Mouse (Mus musculus): ENCODE measurements around the gene Car9. TPM values are rescaled to one million over a fixed set of nuclear protein-coding genes. Genes with fewer than 3 reads are reported as not detected.
"Not testable (repeated sequence)": the region's sequence is repeated elsewhere in the genome, so short reads cannot be mapped to it uniquely, and the experiment has no call there.

Gene Car9
- polyA plus RNA-seq, 1 experiment, result 0.61 TPM

DNA sequence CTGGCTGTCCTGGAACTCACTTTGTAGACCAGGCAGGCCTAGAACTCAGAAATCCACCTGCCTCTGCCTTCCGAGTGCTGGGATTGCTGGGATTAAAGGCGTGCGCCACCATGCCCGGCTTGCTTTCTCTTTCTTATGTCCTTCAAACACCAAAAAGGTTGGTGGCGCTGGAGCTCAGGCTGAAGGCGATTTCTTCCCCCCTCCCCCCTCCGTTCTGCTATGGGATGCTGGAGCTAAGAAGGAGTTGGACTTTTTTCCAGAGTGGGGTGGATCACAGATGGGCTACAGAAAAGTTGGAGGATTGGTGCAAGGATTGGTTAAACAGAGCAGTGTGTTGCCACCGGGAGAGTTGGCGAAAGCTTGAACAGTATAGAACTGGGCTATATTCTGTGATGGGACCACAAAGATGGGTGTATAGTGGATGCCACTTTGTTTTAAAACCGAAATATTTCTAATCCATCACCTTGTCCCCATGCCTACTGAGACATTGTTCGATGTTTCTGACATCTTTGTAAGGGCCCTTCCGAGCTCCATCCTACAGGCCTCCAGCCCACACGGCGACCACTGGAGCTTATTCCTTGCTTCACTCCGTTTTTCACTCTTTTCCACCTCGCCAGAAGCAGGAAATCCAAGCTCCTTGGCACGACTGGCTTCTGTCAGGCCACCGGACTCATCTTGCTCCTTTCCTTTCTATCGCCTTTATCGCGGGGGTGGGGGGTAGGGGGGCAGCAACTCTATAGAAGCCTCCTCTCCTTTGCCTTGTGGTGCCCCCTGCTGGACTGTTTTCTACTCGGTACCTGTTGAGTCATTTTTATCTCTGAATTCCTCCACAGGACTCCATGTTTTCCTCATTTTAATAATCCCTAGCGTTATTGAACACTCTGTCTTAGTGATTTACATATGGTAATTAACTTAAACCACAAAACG is 27.6 kb upstream of the Car9 start:
- Histone ChIP-seq H3K4me1 (ENCODE audit: control insufficient read depth, insufficient read depth, low read length) (no peaks in the 10 kb centered on the region), H3K27ac (ENCODE audit: insufficient read depth, low read length) (no peak overlapping the region), H3K4me3 (ENCODE audit: insufficient read depth, low read length) (no peak overlapping the region; the same call in 1 of the 2 replicates)
- TF ChIP-seq CTCF (IDR thresholded peaks at IDR 0.05; ENCODE audit: extremely low read depth, insufficient read depth, low read length), result peak; percentile 35; the same call in 1 of the 2 replicates
- no peak for TF ChIP-seq POLR2A (IDR thresholded peaks at IDR 0.05; ENCODE audit: extremely low read depth, insufficient read depth, low read length)

DNA sequence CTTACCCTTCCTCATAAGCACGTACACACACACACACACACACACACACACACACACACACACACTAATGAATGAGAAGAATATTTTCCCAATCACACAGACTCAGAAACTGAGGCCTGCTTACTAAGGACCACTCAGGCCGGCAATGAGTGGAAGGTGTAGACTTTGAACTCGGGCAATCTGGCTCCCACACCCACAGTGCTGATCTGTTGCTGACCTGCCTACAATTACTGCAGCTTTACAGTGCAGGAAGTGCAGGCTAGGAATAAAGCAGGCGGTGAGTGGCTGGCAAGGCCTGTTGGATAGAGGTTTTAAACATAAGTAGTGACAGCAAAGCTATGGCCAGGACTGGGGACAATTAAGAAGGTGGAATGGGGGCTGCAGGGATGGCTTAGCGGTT is 25.8 kb upstream of the Car9 start:
- H3K4me3 ChIP-seq (ENCODE audit: insufficient read depth, low read length), result no peak overlapping the region
- no peak for TF ChIP-seq POLR2A (IDR thresholded peaks at IDR 0.05; ENCODE audit: extremely low read depth, insufficient read depth, low read length)
- no peak for TF ChIP-seq CTCF (IDR thresholded peaks at IDR 0.05; ENCODE audit: extremely low read depth, insufficient read depth, low read length)
- no peak overlapping the region for H3K27ac ChIP-seq (ENCODE audit: insufficient read depth, low read length)
- H3K4me1 ChIP-seq (ENCODE audit: control insufficient read depth, insufficient read depth, low read length), result no peaks in the 10 kb centered on the region

DNA sequence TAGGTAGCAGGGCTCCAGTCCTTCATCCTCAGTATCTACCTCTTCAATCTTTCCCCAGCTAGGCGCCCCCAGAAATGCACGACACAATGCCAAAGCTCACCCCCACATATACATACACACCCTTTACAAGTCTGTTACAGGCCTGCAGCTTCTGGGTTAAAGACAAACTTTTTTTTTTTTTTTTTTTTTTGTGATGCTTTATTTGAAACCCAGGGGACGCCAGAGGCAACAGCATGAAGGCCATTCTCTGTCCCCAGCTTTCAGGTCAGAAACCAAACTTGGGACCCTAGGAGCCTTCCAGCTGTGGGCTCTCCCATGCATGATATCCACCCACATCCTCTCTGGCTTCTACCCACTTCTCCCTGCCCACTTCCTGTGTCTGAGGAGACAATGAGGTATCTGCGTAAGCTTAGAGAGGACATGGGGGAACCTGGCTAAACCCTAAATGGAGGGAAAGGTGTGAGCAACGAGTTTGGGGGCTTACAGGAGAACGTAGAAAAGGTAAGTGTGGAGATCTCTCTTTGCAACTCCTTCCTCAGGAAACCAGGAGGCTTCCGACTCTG is 24.8 kb upstream of the Car9 start:
- no peak for TF ChIP-seq POLR2A (IDR thresholded peaks at IDR 0.05; ENCODE audit: extremely low read depth, insufficient read depth, low read length)
- no peak for TF ChIP-seq CTCF (IDR thresholded peaks at IDR 0.05; ENCODE audit: extremely low read depth, insufficient read depth, low read length)
- Histone ChIP-seq H3K4me1 (ENCODE audit: control insufficient read depth, insufficient read depth, low read length) (no peaks in the 10 kb centered on the region), H3K27ac (ENCODE audit: insufficient read depth, low read length) (no peak overlapping the region), H3K4me3 (ENCODE audit: insufficient read depth, low read length) (no peak overlapping the region)

DNA sequence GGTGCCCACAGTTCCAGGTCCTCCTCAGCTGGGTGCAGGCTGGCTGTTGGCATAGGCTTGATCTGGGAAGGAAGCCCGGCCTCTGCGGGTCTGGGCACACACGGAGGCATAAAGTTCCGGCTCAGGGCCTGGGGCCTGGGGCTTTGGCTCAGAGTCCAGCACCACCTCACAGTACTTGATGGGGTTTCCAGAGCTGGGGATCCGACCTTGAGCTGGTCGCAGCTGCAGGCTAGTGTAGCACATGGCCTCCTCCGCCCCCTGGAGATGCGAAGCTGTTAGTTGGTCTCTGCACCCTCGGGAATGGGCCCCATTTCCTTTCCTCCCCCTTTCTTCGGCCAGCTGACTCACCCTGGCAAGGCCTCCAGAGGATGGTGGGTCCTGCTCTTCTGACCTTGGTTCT is 24.2 kb upstream of the Car9 start:
- no peak overlapping the region for H3K27ac ChIP-seq (ENCODE audit: insufficient read depth, low read length)
- H3K4me3 ChIP-seq (ENCODE audit: insufficient read depth, low read length), result no peak overlapping the region
- H3K4me1 ChIP-seq (ENCODE audit: control insufficient read depth, insufficient read depth, low read length), result no peaks in the 10 kb centered on the region
- TF ChIP-seq CTCF (IDR thresholded peaks at IDR 0.05; ENCODE audit: extremely low read depth, insufficient read depth, low read length), result no peak
- TF ChIP-seq POLR2A (IDR thresholded peaks at IDR 0.05; ENCODE audit: extremely low read depth, insufficient read depth, low read length), result no peak

DNA sequence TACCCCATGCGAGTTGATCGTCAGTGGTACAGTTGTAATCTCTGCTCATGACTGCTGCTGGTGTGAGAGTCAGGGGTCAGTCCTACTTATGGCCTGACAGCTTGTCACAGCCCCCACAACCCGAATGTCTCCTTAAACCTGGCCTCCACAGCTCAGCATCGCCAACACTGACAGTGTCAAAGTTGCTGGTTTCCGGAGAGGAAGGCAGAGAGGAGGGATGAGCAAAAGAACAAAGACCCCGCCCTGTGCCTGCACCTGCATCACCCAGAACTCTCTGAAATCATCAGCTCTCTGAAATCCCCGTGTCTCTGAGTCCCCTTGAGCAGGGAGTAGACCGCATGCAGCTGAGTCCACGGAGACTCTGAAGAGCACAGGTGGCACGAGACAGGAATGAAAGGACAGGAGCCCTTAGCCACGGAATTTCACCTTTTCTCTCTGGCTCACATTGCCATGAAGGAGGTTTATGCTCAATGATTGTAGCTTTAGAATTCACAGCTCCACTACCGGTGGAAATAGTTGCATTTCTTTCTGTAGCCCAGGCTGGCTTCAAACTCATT is 23.2 kb upstream of the Car9 start, which contains the start of gene Sit1:
Sit1 (minus strand) TSS at position 200 of the 557 bp plus-strand sequence.
- Histone ChIP-seq H3K27ac (ENCODE audit: insufficient read depth, low read length) (no peak within 1 kb of the TSS), H3K4me3 (ENCODE audit: insufficient read depth, low read length) (no peak within 1 kb of the TSS), H3K4me1 (ENCODE audit: control insufficient read depth, insufficient read depth, low read length) (no peaks in the 10 kb centered on the region)
- TF ChIP-seq POLR2A (IDR thresholded peaks at IDR 0.05; ENCODE audit: extremely low read depth, insufficient read depth, low read length), result no peak
- no peak for TF ChIP-seq CTCF (IDR thresholded peaks at IDR 0.05; ENCODE audit: extremely low read depth, insufficient read depth, low read length)

DNA sequence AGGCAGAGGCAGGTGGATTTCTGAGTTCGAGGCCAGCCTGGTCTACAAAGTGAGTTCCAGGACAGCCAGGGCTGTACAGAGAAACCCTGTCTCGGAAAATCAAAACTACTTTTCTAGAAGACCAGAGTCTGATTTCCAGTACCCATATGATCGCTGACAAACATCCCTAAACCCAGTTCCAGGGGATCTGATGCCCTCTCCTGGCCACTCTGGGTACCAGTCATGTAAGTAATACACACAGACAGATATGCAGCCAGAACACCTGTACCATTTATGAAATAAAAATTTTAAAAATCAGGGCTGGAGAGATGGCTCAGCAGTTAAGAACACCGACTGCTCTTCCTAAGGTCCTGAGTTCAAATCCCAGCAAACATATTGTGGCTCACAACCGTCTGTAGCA is 21.1 kb upstream of the Car9 start:
- H3K4me1 ChIP-seq (ENCODE audit: control insufficient read depth, insufficient read depth, low read length); H3K4me3 ChIP-seq (ENCODE audit: insufficient read depth, low read length); H3K27ac ChIP-seq (ENCODE audit: insufficient read depth, low read length): not testable (repeated sequence)

DNA sequence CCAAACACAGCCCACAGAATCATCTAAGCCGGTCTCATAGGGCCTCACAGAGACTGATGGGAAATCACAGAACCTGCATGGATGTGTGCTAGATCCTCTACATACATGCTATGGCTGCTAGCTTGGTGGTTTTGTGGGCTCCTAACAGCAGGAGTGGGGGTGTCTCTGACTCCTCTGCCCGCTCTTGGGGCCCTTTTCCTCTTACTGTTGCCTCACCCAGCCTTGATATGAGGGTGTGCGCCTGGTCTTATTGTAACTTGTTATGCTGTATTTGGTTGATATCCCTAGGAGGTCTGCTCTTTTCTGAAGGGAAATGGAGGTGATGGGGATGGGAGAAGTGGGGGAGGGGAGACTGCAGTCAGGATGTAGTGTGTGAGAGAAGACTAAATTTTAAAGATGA is 17.2 kb upstream of the Car9 start:
- H3K4me1 ChIP-seq (ENCODE audit: control insufficient read depth, insufficient read depth, low read length), result no peaks in the 10 kb centered on the region
- no peak overlapping the region for H3K27ac ChIP-seq (ENCODE audit: insufficient read depth, low read length)
- H3K4me3 ChIP-seq (ENCODE audit: insufficient read depth, low read length), result no peak overlapping the region
- no peak for TF ChIP-seq CTCF (IDR thresholded peaks at IDR 0.05; ENCODE audit: extremely low read depth, insufficient read depth, low read length)
- TF ChIP-seq POLR2A (IDR thresholded peaks at IDR 0.05; ENCODE audit: extremely low read depth, insufficient read depth, low read length), result no peak

DNA sequence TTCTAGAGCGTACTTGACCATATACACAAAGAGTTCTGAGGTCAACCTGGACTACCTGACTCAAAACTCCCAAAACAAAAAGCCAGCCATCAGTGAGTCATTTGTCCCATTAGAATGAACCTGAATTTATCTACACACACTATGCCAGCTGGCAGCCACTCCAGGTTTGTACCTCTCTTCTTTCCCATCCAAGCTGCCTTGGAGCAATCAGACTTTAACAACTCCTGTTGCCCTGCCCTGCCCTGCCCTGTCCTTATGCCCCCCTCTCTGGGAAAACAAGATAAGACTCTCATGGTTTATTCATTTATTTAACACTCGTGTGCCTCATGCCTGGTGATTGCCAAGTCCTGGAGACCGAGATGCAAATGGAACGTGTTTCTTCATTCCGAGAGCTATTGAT is 16.0 kb upstream of the Car9 start:
- no peak overlapping the region for H3K4me3 ChIP-seq (ENCODE audit: insufficient read depth, low read length)
- H3K27ac ChIP-seq (ENCODE audit: insufficient read depth, low read length), result no peak overlapping the region
- no peaks in the 10 kb centered on the region for H3K4me1 ChIP-seq (ENCODE audit: control insufficient read depth, insufficient read depth, low read length)
- TF ChIP-seq POLR2A (IDR thresholded peaks at IDR 0.05; ENCODE audit: extremely low read depth, insufficient read depth, low read length) (no peak), CTCF (IDR thresholded peaks at IDR 0.05; ENCODE audit: extremely low read depth, insufficient read depth, low read length) (no peak)

DNA sequence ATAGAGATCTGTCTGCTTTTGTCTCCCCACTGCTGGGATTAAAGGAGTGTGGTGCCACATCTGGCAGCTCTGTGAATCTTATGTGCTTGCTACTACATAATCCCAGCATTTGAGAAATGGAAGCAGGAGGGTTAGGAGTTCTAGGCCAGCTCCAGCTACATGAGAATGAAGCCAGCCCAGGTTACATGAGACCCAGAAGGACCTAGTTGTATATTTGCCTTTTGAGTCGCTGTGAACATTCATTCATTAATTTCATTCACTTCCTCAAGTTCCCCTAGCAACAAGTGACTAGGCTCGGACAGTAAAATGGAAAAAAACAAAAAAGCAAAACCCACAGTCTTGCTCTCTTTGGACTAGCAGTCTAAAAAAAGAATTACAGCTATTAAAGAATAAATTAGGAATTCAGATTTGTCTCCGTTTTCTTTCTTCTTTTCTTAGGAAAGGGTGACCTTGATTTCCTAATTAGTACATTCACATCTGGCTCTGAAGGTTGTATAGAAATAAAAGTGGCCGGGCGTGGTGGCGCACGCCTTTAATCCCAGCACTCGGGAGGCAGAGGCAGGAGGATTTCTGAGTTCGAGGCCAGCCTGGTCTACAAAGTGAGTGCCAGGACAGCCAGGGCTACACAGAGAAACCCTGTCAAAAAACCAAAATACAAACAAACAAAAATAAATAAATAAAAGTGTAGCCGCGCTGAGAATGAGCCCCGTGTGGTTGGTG is 14.5 kb upstream of the Car9 start:
- TF ChIP-seq CTCF (IDR thresholded peaks at IDR 0.05; ENCODE audit: extremely low read depth, insufficient read depth, low read length) (no peak), POLR2A (IDR thresholded peaks at IDR 0.05; ENCODE audit: extremely low read depth, insufficient read depth, low read length) (no peak)
- no peak overlapping the region for H3K27ac ChIP-seq (ENCODE audit: insufficient read depth, low read length)
- H3K4me3 ChIP-seq (ENCODE audit: insufficient read depth, low read length), result no peak overlapping the region
- H3K4me1 ChIP-seq (ENCODE audit: control insufficient read depth, insufficient read depth, low read length), result no peaks in the 10 kb centered on the region
